Mouse (Mus musculus) hindbrain, embryonic 12.5 days (tissue): Measurements from ENCODE around the gene Klf9. TPM values are rescaled to one million over a fixed set of nuclear protein-coding genes. Genes with fewer than 3 reads are reported as not detected.

Source experiments
- ATAC-seq: fragments of 200-750 bp; cut with Nextera tagmentation; 2 replicates; pipeline ENCODE4 v1.8.0; 2017; ENCODE audit warnings: moderate TSS enrichment; ENCODE audit not compliant: low FRiP score
- H3K27ac ChIP-seq: fragments of 300-500 bp; sonication (generic); 2 replicates; pipeline ENCODE4 v1.5.1; 2016; ENCODE audit warnings: mild to moderate bottlenecking
- H3K27me3 ChIP-seq: fragments of 300-500 bp; sonication (generic); 2 replicates; pipeline ENCODE4 v1.6.1; 2016; ENCODE audit warnings: mild to moderate bottlenecking
- H3K36me3 ChIP-seq: fragments of 300-500 bp; sonication (generic); 2 replicates; pipeline ENCODE4 v1.6.1; 2016; ENCODE audit warnings: mild to moderate bottlenecking
- H3K4me1 ChIP-seq: fragments of 300-500 bp; sonication (generic); 2 replicates; pipeline ENCODE4 v1.6.1; 2016
- H3K4me2 ChIP-seq: fragments of 300-500 bp; sonication (generic); replicated peaks from 2 replicates; pipeline ENCODE4 v1.6.1; 2016; ENCODE audit warnings: mild to moderate bottlenecking
- H3K4me3 ChIP-seq: fragments of 300-500 bp; sonication (generic); 2 replicates; pipeline ENCODE4 v1.5.1; 2016; ENCODE audit warnings: mild to moderate bottlenecking
- H3K9ac ChIP-seq: fragments of 300-500 bp; sonication (generic); 2 replicates; pipeline ENCODE4 v1.6.1; 2016; ENCODE audit warnings: mild to moderate bottlenecking, moderate library complexity
- H3K9me3 ChIP-seq: fragments of 300-500 bp; sonication (generic); replicated peaks from 2 replicates; pipeline ENCODE4 v1.6.1; 2016; ENCODE audit warnings: mild to moderate bottlenecking
- WGBS: fragments of 180-500 bp; shearing (Covaris S2); methylation state at CpG from one replicate; pipeline ENCODE4 v1.1.7; 2016; 5-methylcytosine and 5-hydroxymethylcytosine counted together
- polyA plus RNA-seq: library from polyadenylated mRNA; unstranded; fragments of >200 nt; fragmentation: Nextera tagmentation; extraction: Ambion mirVana; gene quantifications from 2 replicates; pipeline ENCODE4 v1.2.1, GENCODE M21; 2016

Klf9 gene
- polyA plus RNA-seq, 1 experiment from 2014 or later, result 2.1 TPM

DNA sequence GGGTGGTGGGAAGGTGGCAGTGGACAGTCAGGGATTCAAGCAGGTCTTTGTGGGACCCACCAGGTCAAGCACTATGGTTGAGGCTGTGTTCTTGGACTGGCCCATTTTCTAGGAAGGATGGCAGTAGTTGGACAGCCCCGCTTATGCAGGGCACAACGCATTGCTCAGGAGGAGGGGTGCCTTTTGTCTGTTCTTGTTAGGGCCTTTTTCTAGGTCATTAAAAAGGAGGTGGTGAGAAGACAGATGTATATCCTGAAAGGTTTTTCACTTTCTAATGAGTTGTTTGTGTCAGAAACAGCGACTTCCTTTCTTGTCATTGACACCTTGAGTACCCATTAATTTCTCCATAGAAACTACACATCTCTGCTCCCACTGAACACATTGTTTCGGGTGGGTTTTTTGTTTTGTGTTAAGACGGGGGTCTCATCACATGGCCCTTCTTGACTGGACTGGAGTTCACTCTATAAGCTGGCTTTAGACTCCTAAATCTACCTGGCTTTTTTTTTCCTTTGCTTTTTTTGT, 12.6 kb downstream of the Klf9 start:
- Histone ChIP-seq H3K36me3 (no peaks in the 10 kb centered on the region), H3K9me3 (no peaks in the 10 kb centered on the region), H3K4me1 (peaks cover 9% of the 10 kb centered on the region; the same call in 1 of the 2 replicates), H3K27ac (no peak overlapping the region), H3K4me2 (no peak overlapping the region), H3K9ac (no peak overlapping the region), H3K4me3 (no peak overlapping the region), H3K27me3 (no peaks in the 10 kb centered on the region)
- WGBS, result 71% methylated on average over 5 of the region's 5 CpGs
- ATAC-seq, result no peak

DNA sequence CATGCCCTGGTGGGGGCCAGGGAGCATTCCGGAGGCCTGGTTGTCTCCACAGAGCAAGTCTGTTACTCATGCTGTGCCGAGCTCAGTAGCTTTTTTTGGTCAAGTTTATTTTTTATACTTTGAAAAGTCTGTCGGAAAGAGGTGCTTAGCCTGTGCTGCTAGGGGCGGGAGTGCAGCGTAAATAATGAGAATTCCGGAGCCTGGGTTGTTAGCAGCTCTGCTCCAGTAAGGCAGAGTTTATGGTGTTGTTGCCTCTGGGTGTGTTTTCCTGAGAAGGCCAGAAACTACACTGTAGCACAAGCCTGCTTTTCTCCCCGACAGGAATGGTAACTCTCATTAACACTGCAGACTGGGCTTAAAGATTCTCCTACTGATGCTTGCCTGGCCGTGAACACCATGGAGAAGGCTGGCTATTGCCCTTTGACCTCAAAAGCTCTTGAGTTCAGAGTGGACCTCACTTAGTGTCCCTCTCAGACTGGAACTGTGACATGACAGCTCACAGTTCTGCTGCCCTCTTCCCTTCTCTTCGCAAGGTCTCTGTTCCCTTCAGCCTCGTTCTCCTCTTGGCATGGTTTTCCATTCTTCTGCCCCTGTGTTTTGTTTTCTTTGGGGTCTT, 18.9 kb downstream of the Klf9 start:
- H3K27ac ChIP-seq, result no peak overlapping the region
- WGBS, result 74% methylated on average over 10 of the region's 10 CpGs
- H3K36me3 ChIP-seq, result no peaks in the 10 kb centered on the region
- H3K9ac ChIP-seq, result no peak overlapping the region
- H3K4me2 ChIP-seq, result no peak overlapping the region
- no peaks in the 10 kb centered on the region for H3K4me1 ChIP-seq
- no peaks in the 10 kb centered on the region for H3K9me3 ChIP-seq
- no peak overlapping the region for H3K4me3 ChIP-seq
- no peak for ATAC-seq
- no peaks in the 10 kb centered on the region for H3K27me3 ChIP-seq

- 34% methylated on average over 8 of the region's 8 CpGs for WGBS
- Histone ChIP-seq H3K4me1 (no peaks in the 10 kb centered on the region), H3K9ac (no peak overlapping the region), H3K9me3 (no peaks in the 10 kb centered on the region), H3K27ac (no peak overlapping the region), H3K4me2 (no peak overlapping the region), H3K27me3 (no peaks in the 10 kb centered on the region), H3K4me3 (no peak overlapping the region), H3K36me3 (no peaks in the 10 kb centered on the region)
- no peak for ATAC-seq
Observed at GRCm38 (mm10) chr19:23162387-23162809, 21.4 kb downstream of the Klf9 start.

GRCm38 (mm10) chr19:23162877-23163276, 21.9 kb downstream of the Klf9 start:
- no peaks in the 10 kb centered on the region for H3K4me1 ChIP-seq
- no peaks in the 10 kb centered on the region for H3K36me3 ChIP-seq
- no peaks in the 10 kb centered on the region for H3K27me3 ChIP-seq
- ATAC-seq, result 0 out of 2 replicates have a peak, but pooled peaks have one; percentile 16
- no peak overlapping the region for H3K4me3 ChIP-seq
- no peak overlapping the region for H3K27ac ChIP-seq
- no peak overlapping the region for H3K9ac ChIP-seq
- H3K4me2 ChIP-seq, result no peak overlapping the region
- WGBS, result 72% methylated on average over 6 of the region's 6 CpGs
- no peaks in the 10 kb centered on the region for H3K9me3 ChIP-seq

GRCm38 (mm10) chr19:23163361-23163760, 22.3 kb downstream of the Klf9 start:
- Histone ChIP-seq H3K27ac (no peak overlapping the region), H3K9me3 (no peaks in the 10 kb centered on the region), H3K4me2 (no peak overlapping the region), H3K36me3 (no peaks in the 10 kb centered on the region), H3K4me1 (no peaks in the 10 kb centered on the region), H3K9ac (no peak overlapping the region), H3K4me3 (no peak overlapping the region), H3K27me3 (no peaks in the 10 kb centered on the region)
- ATAC-seq, result no peak
- WGBS, result 39% methylated on average over 3 of the region's 3 CpGs

DNA sequence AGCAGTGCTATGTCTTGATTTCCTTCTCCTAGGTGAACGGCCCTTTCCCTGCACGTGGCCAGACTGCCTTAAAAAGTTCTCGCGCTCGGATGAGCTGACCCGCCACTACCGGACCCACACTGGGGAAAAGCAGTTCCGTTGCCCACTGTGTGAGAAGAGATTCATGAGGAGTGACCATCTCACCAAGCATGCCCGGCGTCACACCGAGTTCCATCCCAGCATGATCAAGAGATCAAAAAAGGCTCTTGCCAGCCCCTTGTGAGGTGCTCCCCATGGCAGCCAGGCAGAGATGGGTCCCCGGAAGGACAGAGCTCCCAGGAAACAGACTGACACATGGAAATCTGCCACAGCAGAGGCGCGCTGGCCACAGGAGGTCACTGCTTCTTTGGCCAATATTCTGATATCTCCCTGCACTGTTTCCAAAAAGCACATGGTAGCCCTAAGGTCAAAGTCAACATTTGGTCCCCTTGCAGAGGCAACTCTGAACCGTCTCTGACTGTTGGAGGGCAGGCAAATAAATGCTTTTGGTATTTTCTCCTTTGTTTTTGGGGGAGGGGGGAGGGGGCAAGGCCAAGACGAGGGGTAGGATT, 23.7 kb downstream of the Klf9 start:
- Histone ChIP-seq H3K9me3 (no peaks in the 10 kb centered on the region), H3K9ac (no peak overlapping the region), H3K27me3 (no peaks in the 10 kb centered on the region), H3K4me3 (no peak overlapping the region), H3K4me2 (no peak overlapping the region), H3K4me1 (no peaks in the 10 kb centered on the region), H3K36me3 (no peaks in the 10 kb centered on the region), H3K27ac (no peak overlapping the region)
- no peak for ATAC-seq
- 82% methylated on average over 16 of the region's 16 CpGs for WGBS

GRCm38 (mm10) chr19:23166550-23167284, 25.7 kb downstream of the Klf9 start:
- no peak overlapping the region for H3K4me2 ChIP-seq
- H3K4me1 ChIP-seq, result no peaks in the 10 kb centered on the region
- H3K36me3 ChIP-seq, result no peaks in the 10 kb centered on the region
- ATAC-seq, result no peak
- no peaks in the 10 kb centered on the region for H3K27me3 ChIP-seq
- H3K9ac ChIP-seq, result no peak overlapping the region
- WGBS, result 65% methylated on average over 11 of the region's 11 CpGs
- H3K9me3 ChIP-seq, result no peaks in the 10 kb centered on the region
- H3K27ac ChIP-seq, result no peak overlapping the region
- H3K4me3 ChIP-seq, result no peak overlapping the region

DNA sequence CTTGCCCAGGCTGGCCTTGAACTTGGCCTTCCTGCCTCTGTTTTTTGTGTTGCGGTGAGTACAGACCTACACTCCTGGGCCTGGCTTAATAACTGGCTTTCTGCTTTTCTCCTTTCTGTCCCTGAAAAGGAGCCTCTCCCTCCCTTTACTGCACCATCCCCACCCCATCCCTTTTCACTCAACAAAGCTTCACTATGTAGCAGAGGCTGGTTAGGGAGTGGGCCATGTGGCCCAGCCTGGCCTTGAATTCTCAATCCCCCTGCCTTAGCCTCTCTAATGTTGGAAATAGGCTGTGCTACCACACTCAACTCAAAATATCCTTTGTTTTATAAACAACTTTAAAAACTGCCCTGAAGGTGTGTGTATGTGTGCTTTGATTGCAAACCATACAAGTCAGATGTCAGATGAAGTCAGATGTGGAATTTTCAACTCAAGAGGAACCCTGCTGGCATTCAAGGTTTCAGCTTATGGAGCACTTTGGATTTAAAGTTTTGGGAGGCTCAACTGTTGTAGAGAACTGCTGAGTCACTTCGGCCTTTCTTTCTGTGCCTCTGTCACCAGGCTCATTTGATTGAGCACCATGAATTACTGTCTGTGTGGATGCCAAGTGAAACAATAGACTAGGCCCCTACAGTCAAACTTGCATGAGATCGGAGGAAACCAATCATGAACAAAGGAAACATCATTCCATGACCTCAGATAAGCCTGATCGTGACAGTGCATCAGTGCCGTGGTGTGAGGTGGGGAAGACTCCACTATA, 28.1 kb downstream of the Klf9 start:
- WGBS, result 78% methylated on average over 5 of the region's 5 CpGs
- ATAC-seq, result no peak
- H3K4me2 ChIP-seq, result no peak overlapping the region
- no peaks in the 10 kb centered on the region for H3K27me3 ChIP-seq
- H3K4me1 ChIP-seq, result no peaks in the 10 kb centered on the region
- H3K9ac ChIP-seq, result no peak overlapping the region
- H3K4me3 ChIP-seq, result no peak overlapping the region
- no peaks in the 10 kb centered on the region for H3K9me3 ChIP-seq
- H3K36me3 ChIP-seq, result no peaks in the 10 kb centered on the region
- H3K27ac ChIP-seq, result no peak overlapping the region

DNA sequence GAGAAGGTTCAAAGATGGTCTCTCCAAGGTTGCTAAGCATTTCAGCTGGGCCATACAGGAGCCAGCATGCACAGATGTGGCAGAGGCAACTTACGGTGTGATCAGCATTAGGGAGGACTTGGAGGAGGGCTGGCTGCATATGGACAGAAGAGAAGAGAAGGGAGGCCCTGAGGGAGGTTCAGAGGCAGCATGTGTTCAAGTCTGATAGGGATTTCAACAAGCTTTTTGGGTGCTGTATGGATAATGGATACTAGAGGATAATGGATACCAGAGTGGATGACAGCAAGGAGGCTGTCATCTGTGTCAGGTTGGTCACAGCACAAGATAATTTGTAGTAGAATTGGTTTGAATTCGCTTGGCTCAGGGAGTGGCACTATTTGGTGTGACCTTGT, 28.6 kb downstream of the Klf9 start:
- ATAC-seq, result no peak

GRCm38 (mm10) chr19:23170476-23170875, 29.4 kb downstream of the Klf9 start:
- Histone ChIP-seq H3K4me3 (no peak overlapping the region), H3K4me2 (no peak overlapping the region), H3K27ac (no peak overlapping the region), H3K36me3 (no peaks in the 10 kb centered on the region), H3K9me3 (no peaks in the 10 kb centered on the region), H3K27me3 (no peaks in the 10 kb centered on the region), H3K4me1 (no peaks in the 10 kb centered on the region), H3K9ac (no peak overlapping the region)
- ATAC-seq, result no peak
- 80% methylated on average over 5 of the region's 5 CpGs for WGBS

More for the DNA sequence above, 28.6 kb downstream of the Klf9 start:
- H3K4me3 ChIP-seq, result no peak overlapping the region
- H3K27me3 ChIP-seq, result no peaks in the 10 kb centered on the region
- H3K9me3 ChIP-seq, result no peaks in the 10 kb centered on the region
- no peak overlapping the region for H3K27ac ChIP-seq
- no peaks in the 10 kb centered on the region for H3K4me1 ChIP-seq
- no peak overlapping the region for H3K4me2 ChIP-seq
- no peak overlapping the region for H3K9ac ChIP-seq
- no peaks in the 10 kb centered on the region for H3K36me3 ChIP-seq
- WGBS, result 92% methylated on average over 2 of the region's 2 CpGs

GRCm38 (mm10) chr19:23171136-23171535, 30.1 kb downstream of the Klf9 start:
- Histone ChIP-seq H3K4me1 (no peaks in the 10 kb centered on the region), H3K4me2 (no peak overlapping the region), H3K4me3 (no peak overlapping the region), H3K27me3 (no peaks in the 10 kb centered on the region), H3K9me3 (no peaks in the 10 kb centered on the region), H3K36me3 (no peaks in the 10 kb centered on the region), H3K9ac (no peak overlapping the region), H3K27ac (no peak overlapping the region)
- no peak for ATAC-seq
- 69% methylated on average over 2 of the region's 2 CpGs for WGBS

DNA sequence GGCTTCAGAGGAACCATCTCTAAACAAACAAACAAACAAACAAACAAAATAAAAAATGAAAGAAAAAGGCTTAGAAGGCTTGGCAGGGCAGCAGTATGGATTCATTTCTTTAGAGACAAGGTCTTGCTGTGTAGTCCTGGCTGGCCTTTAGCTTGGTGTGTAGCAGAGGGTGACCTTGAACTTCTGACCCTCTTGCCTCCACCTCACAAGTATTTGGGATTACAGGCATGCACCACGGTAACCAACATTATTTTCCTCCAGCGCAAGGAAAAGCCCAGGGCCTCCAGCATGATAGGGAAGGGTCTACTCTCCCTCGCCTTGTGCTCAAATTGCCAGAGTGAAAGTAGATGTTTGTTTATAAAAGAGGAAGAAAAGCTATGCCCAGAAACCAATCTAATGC, 34.1 kb downstream of the Klf9 start:
- no peaks in the 10 kb centered on the region for H3K27me3 ChIP-seq
- H3K9me3 ChIP-seq, result no peaks in the 10 kb centered on the region
- no peaks in the 10 kb centered on the region for H3K36me3 ChIP-seq
- H3K4me2 ChIP-seq, result no peak overlapping the region
- no peak overlapping the region for H3K9ac ChIP-seq
- H3K4me3 ChIP-seq, result no peak overlapping the region
- no peak overlapping the region for H3K27ac ChIP-seq
- no peaks in the 10 kb centered on the region for H3K4me1 ChIP-seq
- ATAC-seq, result no peak
- 69% methylated on average over 3 of the region's 3 CpGs for WGBS
